Comparison of ENCODE assay signal across 8 mouse cellular contexts in genomic region chr4:131860492-131861340, GRCm38 (mm10). TPM values are rescaled to one million over a fixed set of nuclear protein-coding genes. Genes with fewer than 3 reads are reported as not detected.
DNase-seq lines count a peak whose midpoint lies in the region; ATAC-seq and TF ChIP-seq lines count a peak whose summit lies in the region.

No protein-coding gene starts in this region.

- H3K79me2 ChIP-seq in C2C12 (ENCODE audit: control insufficient read depth, insufficient read depth), result no peaks in the 10 kb centered on the region
- H3K79me2 ChIP-seq in heart, adult 2 months (replicated peaks; ENCODE audit: control insufficient read depth, insufficient read depth, low read length), result no peaks in the 10 kb centered on the region
- H3K79me2 ChIP-seq in myocyte (ENCODE audit: control insufficient read depth, insufficient read depth), result no peaks in the 10 kb centered on the region

- no peaks in the 10 kb centered on the region for H3K9me3 ChIP-seq in kidney, embryonic 14.5 days (ENCODE audit: control insufficient read depth, low read length)
- H3K9me3 ChIP-seq in limb, embryonic 15.5 days, result no peaks in the 10 kb centered on the region

- H3K4me3 ChIP-seq in C2C12 (ENCODE audit: insufficient read depth, poor library complexity, severe bottlenecking), result no peak overlapping the region
- no peak overlapping the region for H3K4me3 ChIP-seq in heart, adult 2 months
- no peak overlapping the region for H3K4me3 ChIP-seq in kidney, embryonic 14.5 days (ENCODE audit: low read length)
- H3K4me3 ChIP-seq in limb, embryonic 15.5 days, result no peak overlapping the region
- no peak overlapping the region for H3K4me3 ChIP-seq in myocyte

- no peak overlapping the region for H3K9ac ChIP-seq in heart, adult 2 months (ENCODE audit: low read depth, low read length)
- H3K9ac ChIP-seq in kidney, embryonic 14.5 days (ENCODE audit: low read depth, low read length), result no peak overlapping the region
- no peak overlapping the region for H3K9ac ChIP-seq in limb, embryonic 15.5 days

- 38% methylated on average over 15 of the region's 15 CpGs for WGBS in heart, adult 2 months
- WGBS in kidney, embryonic 14.5 days, result 41% methylated on average over 15 of the region's 15 CpGs
- WGBS in limb, embryonic 15.5 days, result 42% methylated on average over 15 of the region's 15 CpGs

- H3K4me2 ChIP-seq in kidney, embryonic 14.5 days (replicated peaks; ENCODE audit: low read depth, low read length), result no peak overlapping the region
- H3K4me2 ChIP-seq in limb, embryonic 15.5 days, result no peak overlapping the region
- peak overlapping the region; percentile 13 for H3K4me2 ChIP-seq in myocyte (ENCODE audit: low read depth)

- no peaks in the 10 kb centered on the region for H3K79me3 ChIP-seq in C2C12 (ENCODE audit: low read depth)

- TF ChIP-seq POLR2A in heart, adult 2 months (IDR thresholded peaks at IDR 0.05; ENCODE audit: insufficient read depth, low read depth, low read length), result no peak
- TF ChIP-seq POLR2A in myocyte (IDR thresholded peaks at IDR 0.05; ENCODE audit: insufficient read length, low read depth), result no peak

- intact Hi-C loops in heart, adult 2 months (cut with DNase I), result loop anchor here (2.0 to 5.0 kb wide), 4 partner anchors 118 to 317 kb away; no protein-coding TSS in a partner anchor

- peak; percentile 65 for DNase-seq in adrenal gland, adult 8-10 months
- DNase-seq in embryo, embryonic 11.5 days (ENCODE audit: low read depth, low spot score), result peak; percentile 69
- DNase-seq in heart, adult 2 months, result peak; percentile 80 to 85
- peak; percentile 82 to 91 for DNase-seq in spleen, postnatal 4 days (ENCODE audit: low spot score in 2 of 2)

- H3K27me3 ChIP-seq in C2C12 (ENCODE audit: control insufficient read depth, insufficient read depth, insufficient read length) (no peaks in the 10 kb centered on the region), myocyte (ENCODE audit: control insufficient read depth, insufficient read depth, insufficient read length) (no peaks in the 10 kb centered on the region)
- no peaks in the 10 kb centered on the region for H3K27me3 ChIP-seq in heart, adult 2 months (ENCODE audit: control insufficient read depth, insufficient read depth, low read length)
- H3K27me3 ChIP-seq in kidney, embryonic 14.5 days (ENCODE audit: control insufficient read depth, insufficient read depth, low read length), result no peaks in the 10 kb centered on the region
- H3K27me3 ChIP-seq in limb, embryonic 15.5 days, result no peaks in the 10 kb centered on the region

- H3K4me1 ChIP-seq in heart, adult 2 months (ENCODE audit: control insufficient read depth, insufficient read depth, low read length), result peaks cover 2% of the 10 kb centered on the region
- no peaks in the 10 kb centered on the region for H3K4me1 ChIP-seq in kidney, embryonic 14.5 days (ENCODE audit: control insufficient read depth, insufficient read depth, low read length)
- peaks cover 2% of the 10 kb centered on the region; the same call in 1 of the 2 replicates for H3K4me1 ChIP-seq in limb, embryonic 15.5 days

- no peak overlapping the region for H3K27ac ChIP-seq in heart, adult 2 months
- no peak overlapping the region for H3K27ac ChIP-seq in kidney, embryonic 14.5 days (ENCODE audit: low read depth, low read length)
- H3K27ac ChIP-seq in limb, embryonic 15.5 days, result no peak overlapping the region

- peak; percentile 63 for ATAC-seq in kidney, embryonic 14.5 days (ENCODE audit: low FRiP score, low TSS enrichment)
- ATAC-seq in limb, embryonic 15.5 days (ENCODE audit: insufficient number of reproducible peaks, low FRiP score, low TSS enrichment, low read depth), result 0 out of 2 replicates have a peak, but pooled peaks have one; percentile 15

- H3K36me3 ChIP-seq in C2C12 (ENCODE audit: control insufficient read depth, insufficient read depth) (peaks cover 47% of the 10 kb centered on the region), myocyte (ENCODE audit: control insufficient read depth, insufficient read depth) (peaks cover 25% of the 10 kb centered on the region)
- no peaks in the 10 kb centered on the region for H3K36me3 ChIP-seq in heart, adult 2 months (ENCODE audit: control insufficient read depth, insufficient read depth, low read length)
- H3K36me3 ChIP-seq in kidney, embryonic 14.5 days (ENCODE audit: control insufficient read depth, insufficient read depth, low read length), result peaks cover 33% of the 10 kb centered on the region; the same call in 1 of the 2 replicates
- H3K36me3 ChIP-seq in limb, embryonic 15.5 days, result peaks cover 53% of the 10 kb centered on the region

- TF ChIP-seq EP300 in heart, adult 2 months (IDR thresholded peaks at IDR 0.05; ENCODE audit: insufficient read depth, low read depth, low read length), result peak; percentile 93

- no peak overlapping the region for H3ac ChIP-seq in C2C12 (ENCODE audit: control insufficient read depth, insufficient read length, low read depth)
- H3ac ChIP-seq in myocyte (ENCODE audit: control insufficient read depth, insufficient read length), result no peak overlapping the region

- TF ChIP-seq CTCF in C2C12 (IDR thresholded peaks at IDR 0.05; ENCODE audit: control insufficient read depth, insufficient read depth, insufficient read length), result peak; percentile 87
- TF ChIP-seq CTCF in heart, adult 2 months (IDR thresholded peaks at IDR 0.05), result no peak; the same call in none of the 2 replicates

TF ChIP-seq in C2C12, 6 proteins besides CTCF, POLR2A, EP300 and RAD21:
- TF ChIP-seq MAX (IDR thresholded peaks at IDR 0.05), result no peak
- TF ChIP-seq CEBPB (IDR thresholded peaks at IDR 0.05; ENCODE audit: low read depth), result no peak

TF ChIP-seq in myocyte, 11 proteins besides CTCF, POLR2A, EP300 and RAD21:
- TF ChIP-seq REST (IDR thresholded peaks at IDR 0.05; ENCODE audit: insufficient read depth, insufficient read length) (no peak), MYOD1 (IDR thresholded peaks at IDR 0.05; ENCODE audit: control insufficient read depth in 1 of 3, insufficient read length in 2 of 3, low read depth in 2 of 3) (peak in 2 of 3 experiments; percentile 33 to 43)

RNA-seq across cellular contexts. Expression of gene Srsf4, which starts 12.7 kb away (rescaled TPM):
- polyA plus RNA-seq in C2C12 (2012; fragmentation: generic; extraction: Trizol), result 55.4 TPM
- 10 to 100 TPM; 55.5 to 77.3 (median 63.0) TPM for total RNA-seq in adrenal gland, adult 8-10 months (2022)
- total RNA-seq in heart, adult 2 months (2021), result 10 to 100 TPM; 31.9 to 34.9 TPM
- polyA plus RNA-seq in heart, adult 2 months (2012; rRNA removed), result 20.4 and 22.4 TPM in 2 replicates
- polyA plus RNA-seq in kidney, embryonic 14.5 days (2014; fragmentation: Nextera tagmentation; extraction: Ambion mirVana), result 82.4 and 118 TPM in 2 replicates
- polyA plus RNA-seq in limb, embryonic 15.5 days (2015; fragmentation: Nextera tagmentation; extraction: Ambion mirVana), result 97.7 and 99.5 TPM in 2 replicates
- polyA plus RNA-seq in myocyte (2012; fragmentation: generic; extraction: Trizol), result 33.5 TPM

RNA-seq across cellular contexts. Expression of gene Mecr, which starts 17.4 kb away (rescaled TPM):
- 49.4 TPM for polyA plus RNA-seq in C2C12 (2012; fragmentation: generic; extraction: Trizol)
- 10 to 100 TPM; 62.4 to 80.1 (median 74.6) TPM for total RNA-seq in adrenal gland, adult 8-10 months (2022)
- total RNA-seq in heart, adult 2 months (2021), result 10 to 100 TPM; 27.7 to 28.3 TPM
- 28.1 and 32.9 TPM in 2 replicates for polyA plus RNA-seq in heart, adult 2 months (2012; rRNA removed)
- polyA plus RNA-seq in kidney, embryonic 14.5 days (2014; fragmentation: Nextera tagmentation; extraction: Ambion mirVana), result 40.9 and 46.6 TPM in 2 replicates
- 44.6 and 48.3 TPM in 2 replicates for polyA plus RNA-seq in limb, embryonic 15.5 days (2015; fragmentation: Nextera tagmentation; extraction: Ambion mirVana)
- 38.6 TPM for polyA plus RNA-seq in myocyte (2012; fragmentation: generic; extraction: Trizol)

RNA-seq across cellular contexts. Expression of gene Ptpru, which starts 22.6 kb away (rescaled TPM):
- polyA plus RNA-seq in C2C12 (2012; fragmentation: generic; extraction: Trizol) (0.07 TPM), myocyte (2012; fragmentation: generic; extraction: Trizol) (1.0 TPM)
- total RNA-seq in adrenal gland, adult 8-10 months (2022), result 10 to 100 TPM; 40.9 to 82.9 (median 63.9) TPM
- 1 to 10 TPM; 4.3 to 5.7 TPM for total RNA-seq in heart, adult 2 months (2021)
- polyA plus RNA-seq in heart, adult 2 months (2012; rRNA removed), result 4.2 and 5.5 TPM in 2 replicates
- 17.0 and 25.2 TPM in 2 replicates for polyA plus RNA-seq in kidney, embryonic 14.5 days (2014; fragmentation: Nextera tagmentation; extraction: Ambion mirVana)
- 9.9 and 14.1 TPM in 2 replicates for polyA plus RNA-seq in limb, embryonic 15.5 days (2015; fragmentation: Nextera tagmentation; extraction: Ambion mirVana)
